Mouse (Mus musculus): ENCODE data around the gene Atp1a4. TPM values are rescaled to one million over a fixed set of nuclear protein-coding genes. Genes with fewer than 3 reads are reported as not detected.

The Atp1a4 gene
- polyA plus RNA-seq, 1 experiment: 0.08 TPM

DNA sequence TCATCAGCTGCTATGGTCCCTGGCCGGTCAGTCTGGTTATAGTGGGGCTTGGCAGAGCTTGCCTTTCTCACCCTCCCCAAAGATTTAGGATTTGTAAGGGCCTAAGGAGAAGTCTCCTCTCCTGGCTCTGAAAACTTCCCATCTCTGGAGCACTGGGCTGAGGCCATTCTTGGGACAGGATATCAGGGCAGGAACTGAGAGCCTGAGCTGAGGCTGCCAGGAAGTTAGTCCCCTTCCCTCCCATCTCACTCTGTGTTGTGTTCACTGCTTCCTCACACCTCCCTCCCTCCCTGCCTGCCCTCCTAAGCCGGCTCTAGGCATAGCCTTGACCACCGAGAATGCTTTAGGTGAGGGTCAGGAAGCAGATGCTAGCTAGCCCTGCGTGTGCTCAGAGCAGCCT is 54.6 kb downstream of the Atp1a4 start:
- TF ChIP-seq CTCF (IDR thresholded peaks at IDR 0.05; ENCODE audit: borderline replicate concordance, extremely low read depth, insufficient read depth, insufficient read length) (no peak), POLR2A (IDR thresholded peaks at IDR 0.05; ENCODE audit: borderline replicate concordance, extremely low read depth, insufficient read depth, insufficient read length, poor library complexity, severe bottlenecking) (no peak)
- peak; percentile 41 for DNase-seq (ENCODE audit: low read depth)

DNA sequence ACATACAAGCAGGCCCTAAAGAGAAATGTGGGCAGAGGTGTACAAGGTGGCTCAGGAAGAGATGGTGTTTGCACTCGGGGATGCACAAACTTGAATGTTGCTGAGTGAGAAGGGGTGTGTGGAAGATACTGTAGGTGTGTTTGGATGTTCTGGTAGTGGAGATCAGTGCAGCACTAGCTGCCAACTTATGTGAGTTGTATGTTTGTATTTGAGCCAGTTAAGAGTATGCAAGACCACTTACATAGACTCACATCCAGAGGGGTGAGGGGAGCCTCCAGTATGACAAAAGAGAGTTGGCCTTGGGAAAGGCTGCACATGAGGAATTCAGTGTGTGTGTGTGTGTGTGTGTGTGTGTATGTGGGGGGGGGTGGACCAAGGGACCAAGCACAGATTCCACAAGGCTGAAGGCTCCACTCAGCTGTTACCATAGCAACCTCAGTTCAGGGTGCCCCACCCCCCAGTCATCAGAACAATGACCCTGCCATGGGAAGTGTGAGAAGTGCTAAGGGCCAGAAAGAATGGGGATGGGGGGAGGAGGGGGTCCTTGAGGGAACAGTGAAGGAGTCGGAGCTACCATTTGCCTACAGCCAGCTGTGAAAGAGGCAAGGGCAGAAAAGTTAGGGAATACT is 55.2 kb downstream of the Atp1a4 start:
- peak; percentile 97 for DNase-seq (ENCODE audit: low read depth)

DNA sequence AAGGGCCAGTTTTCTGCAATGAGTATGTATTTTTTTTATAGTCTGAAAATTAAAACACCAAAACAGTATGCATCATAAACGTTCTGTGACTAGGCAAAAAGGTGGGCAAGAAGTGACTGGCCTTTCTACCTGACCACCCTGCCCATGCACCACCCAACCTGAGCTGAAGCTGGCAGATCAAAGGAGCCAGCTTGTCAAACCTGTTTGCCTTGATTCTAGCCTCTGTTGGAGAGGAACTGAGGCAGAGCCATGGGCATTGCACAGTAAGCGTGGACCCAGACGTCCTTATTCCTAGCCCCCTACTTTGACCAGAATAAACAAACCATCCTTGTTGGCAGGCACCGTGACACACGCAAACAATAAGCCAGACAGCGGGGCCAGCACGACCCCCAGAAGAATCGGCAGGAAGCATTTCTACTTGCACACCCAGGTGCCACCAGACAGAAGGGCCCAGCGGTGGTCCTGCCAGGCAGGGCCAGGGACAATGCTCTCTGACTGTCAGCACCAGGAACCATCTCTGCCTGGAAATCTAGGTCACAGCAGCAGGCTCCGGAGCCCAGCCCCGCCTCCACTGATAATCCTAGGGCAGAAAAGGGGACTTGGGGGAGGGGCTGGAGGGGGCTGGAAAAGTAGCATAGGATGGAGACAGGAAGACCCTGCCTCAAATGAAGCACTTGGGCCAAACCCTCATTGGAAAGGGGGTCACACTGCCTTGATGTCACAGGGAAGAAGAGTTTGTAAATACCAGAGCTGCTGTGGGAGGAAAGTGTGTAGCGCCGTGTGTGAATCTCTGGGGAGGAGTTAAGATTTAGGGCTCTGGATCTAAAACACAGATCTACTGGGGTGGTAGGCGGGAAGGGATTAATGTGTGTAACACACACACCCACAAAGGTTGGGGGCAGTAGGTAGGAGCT is 56.0 kb downstream of the Atp1a4 start:
- no peak for TF ChIP-seq POLR2A (IDR thresholded peaks at IDR 0.05; ENCODE audit: borderline replicate concordance, extremely low read depth, insufficient read depth, insufficient read length, poor library complexity, severe bottlenecking)
- no peak for TF ChIP-seq CTCF (IDR thresholded peaks at IDR 0.05; ENCODE audit: borderline replicate concordance, extremely low read depth, insufficient read depth, insufficient read length)
- DNase-seq (ENCODE audit: low read depth): peak; percentile 84

More for the DNA sequence above, 55.2 kb downstream of the Atp1a4 start:
- TF ChIP-seq CTCF (IDR thresholded peaks at IDR 0.05; ENCODE audit: borderline replicate concordance, extremely low read depth, insufficient read depth, insufficient read length) (no peak), POLR2A (IDR thresholded peaks at IDR 0.05; ENCODE audit: borderline replicate concordance, extremely low read depth, insufficient read depth, insufficient read length, poor library complexity, severe bottlenecking) (no peak)

DNA sequence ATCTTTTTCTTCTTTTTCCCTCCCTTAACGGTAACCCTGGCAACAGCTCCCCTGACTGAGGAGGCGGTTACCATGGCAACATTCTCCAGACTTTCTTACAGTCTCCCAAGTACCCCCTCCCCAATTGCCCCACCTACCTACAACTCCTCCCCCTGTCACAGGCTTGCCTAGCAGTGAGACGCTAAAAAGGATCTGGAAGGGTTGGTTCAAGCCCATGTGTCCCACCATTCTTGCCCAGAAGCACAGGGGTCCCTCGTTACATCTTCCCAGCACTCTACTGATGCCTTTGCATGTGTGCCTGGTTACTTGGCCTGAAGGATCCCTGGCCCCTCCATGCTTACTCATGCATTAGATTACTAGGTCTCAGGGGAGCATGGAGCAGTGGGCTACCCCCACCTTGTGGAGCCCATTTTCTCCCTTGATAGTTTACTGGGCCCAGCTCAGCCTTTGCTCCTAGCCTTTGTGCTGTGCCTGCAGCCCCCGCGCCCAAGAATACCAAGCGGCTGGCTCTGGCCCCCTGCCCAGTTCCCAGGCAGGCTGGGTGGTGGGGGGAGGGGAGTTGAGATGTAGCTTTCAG is 57.3 kb downstream of the Atp1a4 start:
- TF ChIP-seq POLR2A (IDR thresholded peaks at IDR 0.05; ENCODE audit: borderline replicate concordance, extremely low read depth, insufficient read depth, insufficient read length, poor library complexity, severe bottlenecking) (no peak), CTCF (IDR thresholded peaks at IDR 0.05; ENCODE audit: borderline replicate concordance, extremely low read depth, insufficient read depth, insufficient read length) (no peak)
- peak; percentile 98 for DNase-seq (ENCODE audit: low read depth)

DNA sequence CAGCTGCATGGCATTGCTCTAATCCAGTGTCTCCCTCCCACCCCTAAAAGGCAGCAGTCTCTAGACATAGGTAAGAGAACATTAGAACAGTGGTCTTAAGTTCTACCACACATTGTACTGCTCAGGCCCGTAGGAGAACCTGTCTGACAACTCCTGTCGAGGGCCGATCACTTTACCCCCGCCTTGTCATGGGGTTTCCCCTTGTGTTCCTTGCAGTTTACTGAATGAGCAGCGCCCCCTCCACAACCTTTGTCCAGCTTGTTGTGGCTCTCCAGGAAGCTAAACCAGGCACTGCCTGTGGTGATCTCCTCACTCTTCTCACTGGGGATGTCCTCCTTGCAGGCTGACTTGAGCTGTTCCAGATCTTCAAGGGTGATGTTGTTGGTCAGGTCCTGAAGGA is 58.1 kb downstream of the Atp1a4 start:
- DNase-seq (ENCODE audit: low read depth): no peak
- TF ChIP-seq POLR2A (IDR thresholded peaks at IDR 0.05; ENCODE audit: borderline replicate concordance, extremely low read depth, insufficient read depth, insufficient read length, poor library complexity, severe bottlenecking) (no peak), CTCF (IDR thresholded peaks at IDR 0.05; ENCODE audit: borderline replicate concordance, extremely low read depth, insufficient read depth, insufficient read length) (no peak)

DNA sequence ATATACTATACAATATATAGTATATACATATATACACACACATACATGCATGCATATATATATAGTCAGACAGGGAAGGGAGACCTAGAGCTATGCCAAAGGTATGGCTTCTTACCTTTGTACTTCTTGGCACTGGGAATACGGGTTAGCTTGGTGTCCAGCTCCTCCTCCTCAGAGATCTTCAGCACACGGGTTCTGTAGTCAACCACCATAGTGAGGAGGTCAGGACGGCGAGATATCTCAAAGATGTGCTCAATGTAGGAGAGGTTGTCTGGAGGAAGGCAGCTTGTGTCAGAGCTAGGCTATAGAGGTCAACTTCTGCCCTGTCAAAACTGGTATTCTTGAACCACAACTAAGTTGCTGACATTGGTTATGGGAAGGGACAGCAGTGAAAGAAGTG is 59.2 kb downstream of the Atp1a4 start:
- no peak for DNase-seq (ENCODE audit: low read depth)
- no peak for TF ChIP-seq POLR2A (IDR thresholded peaks at IDR 0.05; ENCODE audit: borderline replicate concordance, extremely low read depth, insufficient read depth, insufficient read length, poor library complexity, severe bottlenecking)
- TF ChIP-seq CTCF (IDR thresholded peaks at IDR 0.05; ENCODE audit: borderline replicate concordance, extremely low read depth, insufficient read depth, insufficient read length): no peak

DNA sequence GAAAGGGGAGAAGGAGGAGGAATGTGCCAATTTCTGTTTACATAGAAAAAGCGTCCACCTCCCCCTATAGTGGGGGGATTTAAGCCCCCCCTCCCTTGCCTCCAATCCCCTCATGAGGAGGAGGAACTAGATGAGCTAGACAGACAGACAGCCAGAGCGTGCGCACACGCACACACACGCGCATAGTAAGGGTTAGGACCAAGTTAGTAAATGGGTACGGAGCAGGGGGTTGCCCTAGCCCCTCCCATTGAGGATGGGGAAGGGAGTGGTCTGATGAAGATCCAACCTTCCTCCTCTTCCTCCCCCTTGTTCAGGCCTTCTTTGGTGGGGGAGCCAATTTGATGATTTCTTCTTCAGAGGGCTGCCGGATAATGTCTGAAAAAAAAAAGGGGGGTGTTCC is 59.9 kb downstream of the Atp1a4 start:
- no peak for TF ChIP-seq CTCF (IDR thresholded peaks at IDR 0.05; ENCODE audit: borderline replicate concordance, extremely low read depth, insufficient read depth, insufficient read length)
- TF ChIP-seq POLR2A (IDR thresholded peaks at IDR 0.05; ENCODE audit: borderline replicate concordance, extremely low read depth, insufficient read depth, insufficient read length, poor library complexity, severe bottlenecking): no peak
- no peak for DNase-seq (ENCODE audit: low read depth)

DNA sequence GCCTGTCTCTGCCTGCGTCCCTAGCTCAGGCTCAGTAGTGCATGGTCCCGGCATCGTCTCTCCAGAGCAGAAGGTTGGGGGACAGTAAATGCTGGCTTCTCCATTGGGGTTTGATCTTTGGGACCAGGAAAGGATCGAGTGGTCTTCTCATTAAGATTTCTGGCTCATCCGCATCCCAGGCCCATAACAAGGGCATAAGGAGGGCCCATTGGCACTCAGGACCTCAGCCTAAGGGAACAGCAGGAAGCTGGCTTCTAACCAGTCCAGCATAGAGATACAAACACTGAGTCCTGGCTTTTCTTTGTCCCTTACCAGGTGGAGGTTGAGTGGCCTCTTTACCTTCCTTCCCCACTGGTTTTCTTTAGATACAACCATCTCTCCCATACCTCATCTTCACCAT is 60.4 kb downstream of the Atp1a4 start:
- no peak for DNase-seq (ENCODE audit: low read depth)
- TF ChIP-seq CTCF (IDR thresholded peaks at IDR 0.05; ENCODE audit: borderline replicate concordance, extremely low read depth, insufficient read depth, insufficient read length) (no peak), POLR2A (IDR thresholded peaks at IDR 0.05; ENCODE audit: borderline replicate concordance, extremely low read depth, insufficient read depth, insufficient read length, poor library complexity, severe bottlenecking) (no peak)

DNA sequence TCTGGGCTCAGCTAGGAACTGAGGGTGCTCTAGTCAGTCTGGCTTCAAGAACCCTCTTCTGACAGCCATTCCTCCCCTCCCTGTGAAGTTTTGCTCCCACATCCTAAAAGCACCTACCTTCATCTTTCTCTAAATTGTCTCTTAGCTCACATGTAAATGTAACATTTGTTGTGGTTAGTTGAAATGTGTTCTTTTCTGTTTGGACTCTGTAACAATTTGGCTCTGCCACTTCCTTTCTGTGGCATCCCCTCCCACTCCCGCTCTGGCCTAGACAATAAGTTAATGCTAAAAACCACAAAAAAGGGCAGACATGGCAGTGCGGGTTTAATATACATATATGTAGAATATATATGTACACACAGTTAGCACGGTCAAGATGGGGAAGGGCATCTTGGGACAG is 61.1 kb downstream of the Atp1a4 start:
- DNase-seq (ENCODE audit: low read depth): no peak
- TF ChIP-seq POLR2A (IDR thresholded peaks at IDR 0.05; ENCODE audit: borderline replicate concordance, extremely low read depth, insufficient read depth, insufficient read length, poor library complexity, severe bottlenecking): no peak
- TF ChIP-seq CTCF (IDR thresholded peaks at IDR 0.05; ENCODE audit: borderline replicate concordance, extremely low read depth, insufficient read depth, insufficient read length): no peak

DNA sequence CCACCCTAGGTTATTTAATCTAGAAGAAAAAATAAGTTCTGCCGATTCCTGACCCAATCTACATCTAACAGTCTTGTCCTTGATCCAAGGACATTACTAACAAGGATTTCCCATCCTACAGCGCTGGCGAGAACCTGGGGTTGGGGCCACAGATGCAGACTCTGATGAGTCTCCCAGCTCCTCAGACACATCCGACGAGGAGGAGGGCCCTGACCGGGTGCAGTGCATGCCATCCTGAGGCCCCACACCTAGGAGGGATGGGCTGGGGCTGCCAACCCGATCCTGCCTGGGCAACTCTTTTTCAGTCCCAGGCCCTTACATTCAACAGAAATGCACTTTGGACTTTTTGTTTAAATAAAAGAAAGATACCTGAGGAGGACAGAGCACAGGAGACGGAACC is 63.8 kb downstream of the Atp1a4 start:
- DNase-seq (ENCODE audit: low read depth): no peak
- no peak for TF ChIP-seq POLR2A (IDR thresholded peaks at IDR 0.05; ENCODE audit: borderline replicate concordance, extremely low read depth, insufficient read depth, insufficient read length, poor library complexity, severe bottlenecking)
- TF ChIP-seq CTCF (IDR thresholded peaks at IDR 0.05; ENCODE audit: borderline replicate concordance, extremely low read depth, insufficient read depth, insufficient read length): no peak

DNA sequence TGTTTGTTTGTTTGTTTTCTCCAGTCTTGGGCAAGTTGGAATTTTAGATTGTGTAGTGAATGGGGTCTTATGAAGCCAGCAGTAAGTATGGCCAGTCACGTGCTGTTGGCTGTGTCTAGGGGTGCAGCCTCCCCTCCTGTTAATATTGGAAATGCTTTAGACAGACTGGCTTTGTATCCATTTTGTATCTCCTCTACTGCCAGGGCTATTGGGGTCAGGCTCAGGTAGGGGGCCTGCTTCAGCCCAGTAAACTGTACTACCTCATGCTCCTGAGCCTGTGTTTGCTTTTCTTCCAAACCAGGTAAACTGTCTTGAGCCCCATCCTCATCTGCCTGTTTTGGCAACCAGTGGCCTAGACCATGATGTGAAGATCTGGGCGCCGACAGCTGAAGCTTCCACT is 66.0 kb downstream of the Atp1a4 start:
- no peak for TF ChIP-seq POLR2A (IDR thresholded peaks at IDR 0.05; ENCODE audit: borderline replicate concordance, extremely low read depth, insufficient read depth, insufficient read length, poor library complexity, severe bottlenecking)
- no peak for TF ChIP-seq CTCF (IDR thresholded peaks at IDR 0.05; ENCODE audit: borderline replicate concordance, extremely low read depth, insufficient read depth, insufficient read length)
- no peak for DNase-seq (ENCODE audit: low read depth)

Data from brain, embryonic 14.5 days (tissue).